Mouse (Mus musculus) intestine, embryonic 16.5 days (tissue): Measurements from ENCODE around the gene Samd1. TPM values are rescaled to one million over a fixed set of nuclear protein-coding genes. Genes with fewer than 3 reads are reported as not detected.
A peak's percentile ranks its signal among the peaks of the same experiment; 100 is the strongest.

ENCODE experiments used
- ATAC-seq: fragments of 200-750 bp; cut with Nextera tagmentation; 2 replicates; pipeline ENCODE4 v1.8.0; 2017; ENCODE audit warnings: moderate TSS enrichment, moderate library complexity
- H3K27ac ChIP-seq: fragments of 300-500 bp; sonication (generic); 2 replicates; pipeline ENCODE4 v1.5.1; 2014; ENCODE audit warnings: mild to moderate bottlenecking, low read length
- H3K27me3 ChIP-seq: fragments of 300-500 bp; sonication (generic); replicated peaks from 2 replicates; pipeline ENCODE4 v1.6.1; 2014; ENCODE audit warnings: low read length, control low read depth, mixed read lengths; ENCODE audit not compliant: control insufficient read depth, insufficient read depth
- H3K36me3 ChIP-seq: fragments of 300-500 bp; sonication (generic); 2 replicates; pipeline ENCODE4 v1.6.1; 2014; ENCODE audit warnings: low read length, control low read depth; ENCODE audit not compliant: control insufficient read depth, insufficient read depth
- H3K4me1 ChIP-seq: fragments of 300-500 bp; sonication (generic); 2 replicates; pipeline ENCODE4 v1.6.1; 2014; ENCODE audit warnings: low read length, control low read depth, mixed read lengths; ENCODE audit not compliant: control insufficient read depth, insufficient read depth
- H3K4me2 ChIP-seq: fragments of 300-500 bp; sonication (generic); 2 replicates; pipeline ENCODE4 v1.6.1; 2014; ENCODE audit warnings: low read depth, low read length, control low read depth
- H3K4me3 ChIP-seq: fragments of 300-500 bp; sonication (generic); 2 replicates; pipeline ENCODE4 v1.5.1; 2014; ENCODE audit warnings: mild to moderate bottlenecking, low read length
- H3K9ac ChIP-seq: fragments of 300-500 bp; sonication (generic); 2 replicates; pipeline ENCODE4 v1.6.1; 2014; ENCODE audit warnings: low read depth, low read length
- H3K9me3 ChIP-seq: fragments of 300-500 bp; sonication (generic); 2 replicates; pipeline ENCODE4 v1.6.1; 2016; ENCODE audit warnings: low read length, control low read depth; ENCODE audit not compliant: control insufficient read depth
- WGBS: fragments of 180-500 bp; shearing (Covaris S2); extraction: QIAGEN DNeasy Blood & Tissue Kit; methylation state at CpG from one replicate; pipeline ENCODE4 v1.1.7; 2014; 5-methylcytosine and 5-hydroxymethylcytosine counted together
- polyA plus RNA-seq: library from polyadenylated mRNA; unstranded; fragments of >200 nt; fragmentation: Nextera tagmentation; extraction: Ambion mirVana; gene quantifications from 2 replicates; pipeline ENCODE4 v1.2.1, GENCODE M21; 2015

The Samd1 gene
- polyA plus RNA-seq, 1 experiment from 2014 or later, result 5.8 TPM

GRCm38 (mm10) chr8:83996567-83997505, 636 bp upstream of the Samd1 start:
- peak overlapping the region; percentile 79 for H3K4me3 ChIP-seq
- H3K9me3 ChIP-seq, result no peaks in the 10 kb centered on the region
- H3K4me1 ChIP-seq, result peaks cover 19% of the 10 kb centered on the region
- H3K27ac ChIP-seq, result peak overlapping the region; percentile 98
- WGBS, result under 1% methylated on average over 59 of the region's 103 CpGs
- no peaks in the 10 kb centered on the region for H3K36me3 ChIP-seq
- peak; percentile 88 for ATAC-seq
- H3K27me3 ChIP-seq, result no peaks in the 10 kb centered on the region
- H3K4me2 ChIP-seq, result peak overlapping the region; percentile 81
- peak overlapping the region; percentile 85 for H3K9ac ChIP-seq

- no peaks in the 10 kb centered on the region for H3K36me3 ChIP-seq
- peak overlapping the region; percentile 98 for H3K27ac ChIP-seq
- H3K4me3 ChIP-seq, result peak overlapping the region; percentile 79
- H3K9ac ChIP-seq, result peak overlapping the region; percentile 85
- 2% methylated on average over 65 of the region's 92 CpGs for WGBS
- peak; percentile 22; the same call in 1 of the 2 replicates for ATAC-seq
- no peaks in the 10 kb centered on the region for H3K9me3 ChIP-seq
- H3K4me1 ChIP-seq, result peaks cover 27% of the 10 kb centered on the region
- no peaks in the 10 kb centered on the region for H3K27me3 ChIP-seq
- H3K4me2 ChIP-seq, result peak overlapping the region; percentile 94
Observed at GRCm38 (mm10) chr8:83998231-83999056, 972 bp downstream of the Samd1 start.

GRCm38 (mm10) chr8:83999057-83999705, 1.7 kb downstream of the Samd1 start:
- Histone ChIP-seq H3K4me3 (peak overlapping the region; percentile 79), H3K4me1 (peaks cover 33% of the 10 kb centered on the region), H3K4me2 (peak overlapping the region; percentile 94), H3K27me3 (no peaks in the 10 kb centered on the region), H3K36me3 (no peaks in the 10 kb centered on the region), H3K9me3 (no peaks in the 10 kb centered on the region), H3K27ac (no peak overlapping the region), H3K9ac (peak overlapping the region; percentile 85)
- WGBS, result 57% methylated on average over 16 of the region's 16 CpGs
- ATAC-seq, result no peak

GRCm38 (mm10) chr8:83999825-84000224, 2.4 kb downstream of the Samd1 start:
- Histone ChIP-seq H3K9me3 (no peaks in the 10 kb centered on the region), H3K4me1 (peaks cover 36% of the 10 kb centered on the region), H3K36me3 (no peaks in the 10 kb centered on the region), H3K4me2 (no peak overlapping the region), H3K9ac (peak overlapping the region; percentile 85; the same call in 1 of the 2 replicates), H3K27ac (no peak overlapping the region), H3K27me3 (no peaks in the 10 kb centered on the region), H3K4me3 (no peak overlapping the region)
- no peak for ATAC-seq
- WGBS, result 89% methylated on average over 2 of the region's 2 CpGs

GRCm38 (mm10) chr8:84001281-84002000, 4.0 kb downstream of the Samd1 start, which contains the start of gene 1700067K01Rik:
TSS of gene 1700067K01Rik (plus strand) at chr8:84001502.
- no peaks in the 10 kb centered on the region for H3K9me3 ChIP-seq
- H3K36me3 ChIP-seq, result no peaks in the 10 kb centered on the region
- H3K4me2 ChIP-seq, result peak within 1 kb of the TSS; percentile 19; the same call in 1 of the 2 replicates
- no peak within 1 kb of the TSS for H3K4me3 ChIP-seq
- H3K27ac ChIP-seq, result no peak within 1 kb of the TSS
- ATAC-seq, result no peak
- WGBS, result 50% methylated on average over 61 of the region's 61 CpGs
- peaks cover 36% of the 10 kb centered on the region for H3K4me1 ChIP-seq
- no peaks in the 10 kb centered on the region for H3K27me3 ChIP-seq
- H3K9ac ChIP-seq, result no peak within 1 kb of the TSS

GRCm38 (mm10) chr8:84002957-84003611, 5.6 kb downstream of the Samd1 start:
- 0 out of 2 replicates have a peak overlapping the region, but pooled peaks have one; percentile 92 for H3K4me2 ChIP-seq
- WGBS, result 67% methylated on average over 12 of the region's 12 CpGs
- H3K4me3 ChIP-seq, result no peak overlapping the region
- peaks cover 36% of the 10 kb centered on the region for H3K4me1 ChIP-seq
- H3K9ac ChIP-seq, result 0 out of 2 replicates have a peak overlapping the region, but pooled peaks have one; percentile 3
- H3K27ac ChIP-seq, result peak overlapping the region; percentile 12; the same call in 1 of the 2 replicates
- H3K36me3 ChIP-seq, result no peaks in the 10 kb centered on the region
- no peaks in the 10 kb centered on the region for H3K9me3 ChIP-seq
- no peak for ATAC-seq
- no peaks in the 10 kb centered on the region for H3K27me3 ChIP-seq

GRCm38 (mm10) chr8:84003612-84004246, 6.3 kb downstream of the Samd1 start:
- H3K36me3 ChIP-seq, result no peaks in the 10 kb centered on the region
- 74% methylated on average over 6 of the region's 6 CpGs for WGBS
- H3K4me3 ChIP-seq, result peak overlapping the region; percentile 66
- H3K27me3 ChIP-seq, result no peaks in the 10 kb centered on the region
- H3K4me1 ChIP-seq, result peaks cover 36% of the 10 kb centered on the region
- ATAC-seq, result no peak
- peak overlapping the region; percentile 83 for H3K9ac ChIP-seq
- peak overlapping the region; percentile 92 for H3K4me2 ChIP-seq
- H3K27ac ChIP-seq, result peak overlapping the region; percentile 89; the same call in 1 of the 2 replicates
- no peaks in the 10 kb centered on the region for H3K9me3 ChIP-seq
